Mouse (Mus musculus) cerebellum, adult 9-10 months (tissue): Measurements from ENCODE around the gene Ahdc1.
"Not testable (repeated sequence)": the region's sequence is repeated elsewhere in the genome, so short reads cannot be mapped to it uniquely, and the experiment has no call there.

Experiments used
- DNase-seq: peaks from one replicate; pipeline ENCODE4 v3.0.0; 2022

Gene Ahdc1

GRCm38 (mm10) chr4:132997469-132998237 lies 13.4 kb upstream of the Ahdc1 start:
- DNase-seq = no peak

GRCm38 (mm10) chr4:133002896-133003295 lies 8.2 kb upstream of the Ahdc1 start:
- DNase-seq = peak; percentile 71

DNA sequence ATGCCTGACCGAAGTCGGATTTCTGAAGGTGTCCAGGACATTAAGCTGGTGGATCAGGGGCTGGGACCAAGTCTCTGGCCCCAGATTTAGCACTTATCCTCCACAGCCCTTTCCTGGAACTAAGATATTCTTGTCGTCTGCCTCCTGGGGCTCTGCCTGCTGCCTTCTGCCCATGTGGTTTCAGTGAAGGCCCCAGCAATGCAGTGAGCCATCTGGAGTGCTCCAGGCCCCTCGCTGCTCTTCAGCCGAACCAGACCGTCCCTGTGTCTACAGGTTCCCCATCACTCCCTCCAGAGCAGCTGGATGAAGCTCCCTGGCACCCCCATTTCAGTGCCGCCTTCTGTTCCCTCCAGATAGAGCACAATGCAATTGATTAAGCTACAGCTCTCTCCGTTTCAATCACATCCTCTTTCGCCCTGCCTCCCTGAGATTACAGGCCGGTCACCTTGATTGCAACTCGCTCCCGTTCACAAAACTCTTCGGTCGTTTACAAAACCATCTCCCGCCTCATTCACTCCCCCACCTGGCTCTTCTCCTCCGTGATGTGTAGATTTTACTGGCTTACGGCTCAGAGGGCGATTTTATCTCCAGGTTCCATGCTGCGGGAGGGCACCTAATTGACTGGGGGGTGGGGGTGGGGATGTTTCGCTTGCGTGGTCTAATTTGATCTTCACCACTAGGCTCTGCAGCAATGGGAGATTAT lies 7.6 kb upstream of the Ahdc1 start:
- peak; percentile 58 for DNase-seq

GRCm38 (mm10) chr4:133005233-133005632 lies 5.8 kb upstream of the Ahdc1 start:
- peak; percentile 87 for DNase-seq

DNA sequence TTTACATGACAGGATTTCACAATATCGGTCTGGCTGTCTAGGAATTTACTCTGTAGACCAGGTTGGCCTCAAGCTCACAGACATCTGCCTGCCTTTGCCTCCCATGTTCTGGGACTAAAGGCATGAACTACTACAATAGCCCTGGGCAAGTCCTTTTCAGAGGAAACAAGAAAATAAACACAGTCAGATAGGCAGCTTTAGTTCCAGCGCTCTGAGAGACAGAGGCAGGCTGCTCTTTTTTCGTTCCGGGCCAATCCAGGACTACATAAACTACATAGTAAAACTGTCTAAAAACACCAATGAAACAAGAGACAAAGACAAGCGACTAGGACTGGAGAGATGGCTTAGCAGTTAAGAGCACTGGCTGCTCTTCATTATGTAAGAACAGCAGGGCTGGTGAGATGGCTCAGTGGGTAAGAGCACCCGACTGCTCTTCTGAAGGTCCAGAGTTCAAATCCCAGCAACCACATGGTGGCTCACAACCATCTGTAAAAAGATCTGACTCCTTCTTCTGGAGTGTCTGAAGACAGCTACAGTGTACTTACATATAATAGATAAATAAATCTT lies 5.1 kb upstream of the Ahdc1 start:
- not testable (repeated sequence) for DNase-seq

DNA sequence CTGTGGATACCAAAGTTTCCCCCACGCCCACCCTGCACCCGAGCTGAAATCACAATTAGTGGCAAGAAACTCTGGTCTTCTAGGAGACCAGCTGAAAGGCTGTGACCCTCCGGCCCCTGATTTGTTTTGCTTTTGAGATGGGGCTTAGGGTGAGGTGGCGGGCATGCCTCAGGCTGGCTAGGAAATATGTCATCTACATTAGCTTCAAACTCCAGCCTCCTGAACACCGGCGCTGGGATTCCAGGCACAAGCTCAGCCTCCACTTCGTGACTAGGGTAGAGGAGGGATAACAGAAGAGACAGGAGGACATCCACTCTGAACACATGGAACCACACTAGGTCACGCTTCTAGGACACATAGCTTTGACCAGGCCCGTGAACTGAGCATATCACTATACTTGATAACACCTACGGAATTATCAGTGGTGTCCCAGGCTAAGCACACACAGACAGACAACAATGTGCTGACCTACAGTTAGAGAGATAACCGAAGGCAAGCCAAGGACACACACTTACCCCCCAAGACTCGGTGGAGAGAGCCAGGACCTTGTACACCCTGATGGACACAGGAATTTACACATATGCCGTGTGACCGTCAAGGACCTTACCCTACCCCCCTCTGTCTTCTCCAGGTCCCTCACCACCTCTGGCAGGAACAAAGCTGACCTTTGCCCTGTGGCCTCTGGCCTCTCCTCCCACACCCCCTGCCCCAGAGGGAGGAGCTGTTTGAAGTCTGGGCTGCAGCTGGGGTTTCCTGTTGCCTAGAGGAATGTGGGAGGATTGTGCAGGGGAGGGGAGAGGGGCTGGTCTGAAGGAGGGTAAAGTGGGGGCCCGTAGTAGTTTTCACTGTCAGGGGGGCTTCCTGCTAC lies 3.3 kb upstream of the Ahdc1 start:
- DNase-seq = peak; percentile 54

DNA sequence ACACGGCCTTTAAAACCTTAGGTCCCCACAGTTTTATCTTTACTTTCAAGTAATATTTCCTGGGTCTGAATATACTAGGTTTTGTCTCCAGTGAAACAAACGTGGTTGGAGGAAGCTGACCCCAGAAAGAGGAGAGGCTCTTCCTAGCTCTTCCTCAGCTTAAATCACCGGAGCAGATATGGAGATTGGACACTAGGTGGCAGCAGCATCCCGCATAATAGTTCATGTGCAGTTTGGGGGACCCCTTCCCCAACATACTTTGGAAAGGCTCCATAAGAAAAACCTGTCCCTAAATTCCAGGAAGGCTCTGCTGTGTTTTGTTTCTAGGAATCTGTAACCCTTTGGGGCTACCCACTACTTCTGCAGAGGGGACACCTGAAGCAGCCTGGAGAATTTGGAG lies 1.9 kb upstream of the Ahdc1 start:
- peak; percentile 76 for DNase-seq

DNA sequence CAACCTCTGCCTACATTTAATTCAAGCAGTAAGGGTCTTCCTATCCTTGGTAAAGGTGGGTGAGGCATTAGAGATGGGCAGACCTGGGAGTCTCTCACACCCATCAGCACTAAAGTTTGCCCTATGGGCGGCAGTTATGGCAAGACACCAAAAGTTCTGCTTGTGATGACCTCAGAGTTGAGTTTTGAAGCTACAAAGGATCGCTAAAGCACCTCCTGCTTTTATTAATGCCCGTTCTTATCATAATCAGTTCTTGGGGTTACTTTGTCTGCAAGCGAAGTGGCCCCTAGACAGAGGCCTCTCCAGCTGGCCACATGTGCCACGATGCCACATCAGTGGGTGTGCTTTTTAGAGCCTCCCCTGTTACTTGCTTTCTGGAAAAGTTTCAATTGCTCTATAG lies 1.4 kb upstream of the Ahdc1 start:
- DNase-seq = peak; percentile 63

DNA sequence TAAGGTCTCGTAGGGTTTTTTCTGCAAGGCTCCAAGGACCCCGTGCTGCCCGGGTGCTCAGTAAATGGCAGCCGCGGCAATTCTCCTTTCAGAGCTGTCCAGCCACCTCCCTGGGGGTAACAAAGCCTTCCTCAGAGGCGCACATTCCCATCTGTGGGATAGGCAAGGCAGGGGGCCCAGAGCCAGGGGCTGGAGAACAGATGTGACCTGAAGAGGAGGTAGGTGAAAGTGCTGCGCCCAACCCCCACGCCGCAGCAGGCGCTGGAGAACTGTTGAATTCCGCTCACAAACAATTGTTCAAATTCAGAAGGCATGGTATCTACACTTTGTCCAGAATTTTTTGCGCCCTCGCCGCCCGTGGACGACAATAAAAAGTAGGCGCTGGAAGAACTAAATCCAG lies 449 bp upstream of the Ahdc1 start:
- DNase-seq = peak; percentile 67

GRCm38 (mm10) chr4:133011821-133012775 lies 1.0 kb downstream of the Ahdc1 start:
- DNase-seq = peak; percentile 67

DNA sequence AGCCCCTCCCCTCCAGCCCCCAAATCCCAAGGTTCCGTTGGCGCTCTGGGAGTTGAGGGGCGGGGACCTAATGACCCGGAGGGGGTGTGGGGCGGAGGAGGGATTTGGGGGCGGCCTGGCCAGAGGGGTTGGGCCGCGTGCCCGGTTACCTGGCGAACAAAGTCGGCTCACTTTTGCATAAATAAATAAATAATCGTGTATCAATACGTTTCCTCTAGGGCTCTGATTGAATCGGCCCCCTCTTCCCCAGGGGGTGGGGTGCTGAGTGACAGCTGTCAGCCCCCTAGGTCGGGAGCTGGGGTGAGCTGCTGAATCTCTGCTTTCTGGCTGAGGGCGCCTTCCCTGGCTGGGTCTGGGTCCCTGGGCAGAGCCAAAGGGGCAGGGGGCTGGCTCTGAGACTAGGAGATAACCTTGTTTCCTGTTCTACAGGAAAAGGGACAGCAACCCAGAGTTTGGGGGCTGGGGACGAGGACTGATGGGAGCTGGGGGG lies 1.8 kb downstream of the Ahdc1 start:
- DNase-seq = peak; percentile 74

GRCm38 (mm10) chr4:133013266-133013891 lies 2.3 kb downstream of the Ahdc1 start:
- DNase-seq = peak; percentile 77

DNA sequence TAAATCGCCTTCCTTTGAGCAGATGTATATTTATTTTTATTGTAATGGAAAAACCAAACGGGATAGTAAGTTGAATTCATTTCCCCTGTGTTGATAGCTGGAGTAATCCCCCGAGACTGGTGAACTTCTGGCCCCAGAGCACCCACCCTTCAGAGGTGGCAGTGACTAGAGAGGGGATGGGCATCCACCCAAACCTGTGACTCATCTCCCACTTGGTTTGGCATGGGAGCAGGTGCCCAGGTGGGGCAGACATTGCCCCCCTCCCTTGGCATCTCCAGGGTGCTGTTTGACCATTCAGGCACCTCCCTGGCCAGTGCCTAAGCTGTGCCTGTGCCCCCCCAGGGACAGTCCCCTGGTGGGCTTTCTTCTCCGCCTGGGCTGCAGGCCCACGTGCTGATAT lies 3.0 kb downstream of the Ahdc1 start:
- DNase-seq = peak; percentile 76

DNA sequence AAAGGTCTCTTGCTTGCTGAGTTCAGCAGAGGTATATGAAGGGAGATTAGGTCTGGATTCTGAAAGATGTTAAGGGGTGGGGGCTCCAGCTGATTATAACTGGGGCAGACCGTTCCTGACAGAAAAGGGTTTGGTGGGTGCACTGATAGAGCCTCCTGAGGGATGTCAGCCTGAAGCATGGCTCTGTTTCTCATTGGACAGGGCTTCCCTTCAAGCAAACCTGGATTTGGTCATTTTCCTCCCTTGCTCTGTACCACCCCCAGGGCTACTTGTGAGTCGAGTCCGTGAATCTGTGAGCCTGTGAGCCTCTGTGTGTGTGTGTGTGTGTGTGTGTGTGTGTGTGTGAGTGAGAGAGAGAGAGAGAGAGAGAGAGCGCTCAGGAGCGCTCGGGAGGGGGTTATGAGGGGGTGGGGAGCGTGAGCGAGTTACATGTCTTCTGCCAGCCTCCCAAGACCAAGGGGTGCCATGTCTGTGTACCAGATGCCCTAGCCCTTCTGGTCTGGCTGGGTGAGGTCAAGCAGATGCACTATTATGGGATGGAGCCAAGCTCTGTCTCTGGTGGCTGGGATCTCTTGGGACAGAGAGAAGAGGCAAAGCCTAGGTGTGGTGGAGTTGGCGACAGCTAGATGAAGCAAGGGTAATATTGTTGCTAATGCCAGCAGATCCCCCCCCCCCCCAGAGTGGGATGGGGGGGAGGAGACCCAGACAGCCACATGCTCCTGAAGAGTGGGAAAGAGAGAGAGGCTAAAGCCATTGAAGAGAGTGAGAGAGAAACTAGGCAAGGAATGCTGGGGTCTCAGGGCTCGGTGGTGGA lies 4.0 kb downstream of the Ahdc1 start:
- peak; percentile 78 for DNase-seq

DNA sequence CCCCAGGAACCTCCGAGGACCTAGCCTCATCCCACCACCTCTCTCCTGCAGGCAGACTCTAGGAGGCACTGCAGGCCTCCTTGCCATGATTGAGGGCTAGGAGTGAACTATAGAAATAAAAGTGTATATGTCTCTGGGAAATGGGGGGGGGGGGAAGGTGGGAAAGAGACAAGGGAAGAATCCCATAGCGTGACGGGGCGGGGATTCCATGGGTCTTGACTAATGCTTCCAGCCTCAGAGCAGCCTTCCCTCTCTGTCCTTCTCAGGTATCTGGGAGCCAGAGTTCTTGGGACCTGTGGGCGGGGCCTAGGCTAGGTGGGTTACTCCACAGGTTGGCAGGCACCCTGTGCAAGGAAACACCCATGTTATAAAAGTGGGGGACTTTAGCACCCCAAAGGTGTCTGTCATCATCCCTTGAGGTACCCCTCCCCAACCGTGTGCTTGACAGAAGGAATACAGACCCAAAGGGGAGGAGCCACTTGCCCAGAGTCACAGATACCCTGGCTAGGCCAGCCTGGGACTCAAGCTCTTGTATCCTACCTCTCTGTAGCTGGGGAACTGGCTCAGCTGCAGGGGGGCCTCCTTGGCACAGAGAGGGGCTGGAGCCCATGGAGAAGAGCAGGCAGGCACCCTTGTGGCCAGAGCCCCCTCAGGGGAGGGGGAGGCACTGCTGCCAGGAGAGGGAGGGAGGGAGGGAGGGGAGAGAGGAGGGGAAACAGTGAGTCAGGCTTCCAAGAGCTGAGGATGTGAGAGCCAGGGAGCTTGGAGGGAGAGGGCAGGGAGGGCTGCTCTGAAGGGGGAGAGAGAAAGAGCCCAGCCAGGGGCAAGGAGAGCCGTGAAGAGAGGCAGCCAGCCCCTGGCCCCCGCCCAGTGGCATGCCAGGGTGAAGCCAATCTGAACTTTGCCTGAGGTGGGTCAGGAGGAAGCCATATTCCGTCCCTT lies 4.9 kb downstream of the Ahdc1 start:
- DNase-seq = peak; percentile 62

GRCm38 (mm10) chr4:133016677-133017415 lies 5.8 kb downstream of the Ahdc1 start:
- DNase-seq = peak; percentile 52

GRCm38 (mm10) chr4:133017597-133018262 lies 6.7 kb downstream of the Ahdc1 start:
- DNase-seq = no peak
